Mouse (Mus musculus) lung, adult 2 months (tissue): Measurements from ENCODE around the gene Faap20. TPM values are rescaled to one million over a fixed set of nuclear protein-coding genes. Genes with fewer than 3 reads are reported as not detected.
A peak's percentile ranks its signal among the peaks of the same experiment; 100 is the strongest.

Experiments
- DNase-seq: peaks from one replicate; pipeline ENCODE4 v3.0.0; 2022
- H3K4me1 ChIP-seq: fragments of 200-500 bp; 2 replicates; pipeline ENCODE4 v1.6.1; 2011; ENCODE audit warnings: low read length; ENCODE audit not compliant: control insufficient read depth, insufficient read depth
- H3K4me3 ChIP-seq: fragments of 200-500 bp; replicated peaks from 2 replicates; pipeline ENCODE3; 2011; ENCODE audit warnings: low read depth, mild to moderate bottlenecking, control low read depth, low read length; ENCODE audit errors: extremely low read depth
- CTCF ChIP-seq: fragments of 200-500 bp; IDR thresholded peaks from 2 replicates; pipeline ENCODE4 v1.5.1; 2011; ENCODE audit warnings: mild to moderate bottlenecking, low read length, control low read depth; ENCODE audit not compliant: insufficient read depth
- POLR2A ChIP-seq: fragments of 200-500 bp; IDR thresholded peaks from 2 replicates; pipeline ENCODE4 v1.6.1; 2011; ENCODE audit warnings: low read depth, mild to moderate bottlenecking, control low read depth, low read length, borderline replicate concordance; ENCODE audit errors: extremely low read depth
- WGBS: fragments of 180-500 bp; shearing (Covaris S2); methylation state at CpG from one replicate; pipeline ENCODE4 v1.1.7; 2018; 5-methylcytosine and 5-hydroxymethylcytosine counted together
- polyA plus RNA-seq: library from polyadenylated mRNA; depleted of rRNA; stranded (reverse); fragments of >200 nt; gene quantifications from 2 replicates; pipeline ENCODE4 v1.2.3, GENCODE M21; 2012

Faap20 gene
- polyA plus RNA-seq, 1 experiment: 59.3 TPM

GRCm38 (mm10) chr4:155219271-155220212 lies 30.1 kb upstream of the Faap20 start:
- TF ChIP-seq POLR2A (no peak), CTCF (no peak)
- Histone ChIP-seq H3K4me1 (peaks cover 52% of the 10 kb centered on the region), H3K4me3 (peak overlapping the region; percentile 97)
- DNase-seq: peak; percentile 36
- WGBS: 7% methylated on average over 12 of the region's 12 CpGs

DNA sequence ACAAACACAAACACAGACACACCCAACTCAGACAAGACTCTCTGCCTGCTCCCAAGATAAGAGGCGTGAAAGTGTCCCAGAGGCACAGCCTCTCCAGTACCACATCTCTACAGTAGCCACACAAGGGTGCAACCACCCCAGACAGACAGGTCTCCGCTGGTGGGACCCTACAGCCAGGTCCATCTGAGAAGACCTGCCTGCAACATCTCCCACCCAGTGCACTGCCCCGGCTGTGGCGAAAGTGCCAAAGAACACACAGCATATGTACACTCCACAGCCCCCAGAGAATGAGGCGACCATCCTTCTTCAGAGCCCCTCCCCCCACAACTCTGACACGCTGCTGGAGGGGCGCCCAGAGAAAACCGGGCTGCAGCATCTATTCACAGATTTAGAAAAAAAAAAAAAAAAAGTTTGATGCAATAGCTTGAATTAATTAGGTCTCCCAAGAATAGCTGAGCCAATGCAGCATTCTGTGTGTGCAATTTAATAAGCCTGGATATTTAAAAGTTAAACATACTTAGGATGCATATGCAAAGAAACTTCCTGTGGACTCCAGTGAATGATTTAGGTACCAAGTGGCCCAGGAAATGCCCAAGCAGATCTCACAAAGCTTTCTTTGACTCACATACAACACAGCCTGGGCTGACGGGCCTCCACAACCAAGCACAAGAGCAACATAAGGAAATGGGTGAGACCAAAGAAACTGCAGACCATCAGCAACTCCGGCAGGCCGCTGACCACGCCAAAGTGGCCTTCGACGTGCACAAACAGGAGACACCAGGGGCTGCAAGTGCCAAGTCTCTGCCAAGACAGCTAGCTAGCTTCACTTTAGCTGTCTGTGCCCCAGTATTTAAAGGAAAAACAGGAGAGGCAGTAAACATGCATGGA lies 29.1 kb upstream of the Faap20 start:
- WGBS: 7% methylated on average over 14 of the region's 14 CpGs
- TF ChIP-seq POLR2A (no peak), CTCF (no peak)
- Histone ChIP-seq H3K4me3 (peak overlapping the region; percentile 97), H3K4me1 (peaks cover 43% of the 10 kb centered on the region)
- peak; percentile 40 for DNase-seq

DNA sequence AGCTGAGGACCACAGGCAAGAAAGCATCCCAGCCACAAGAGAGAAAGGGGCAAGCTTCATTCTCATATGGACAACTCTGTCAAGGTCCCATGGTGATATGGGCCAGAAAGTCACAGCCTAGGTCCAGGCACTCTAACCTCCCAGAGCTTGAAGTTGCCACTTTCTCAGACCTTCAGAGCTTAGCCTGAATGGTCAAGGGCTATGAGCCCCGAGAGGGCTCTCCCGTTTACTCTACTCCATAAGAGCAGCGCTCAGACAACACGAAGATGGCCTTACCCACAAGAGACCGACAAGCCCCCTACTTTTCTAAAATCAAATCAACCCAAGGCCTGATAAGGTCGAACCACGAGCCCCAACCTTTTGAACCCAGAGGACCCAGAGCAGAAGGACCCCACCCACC lies 28.5 kb upstream of the Faap20 start:
- WGBS: 2% methylated on average over 7 of the region's 7 CpGs
- H3K4me1 ChIP-seq: peaks cover 37% of the 10 kb centered on the region
- H3K4me3 ChIP-seq: peak overlapping the region; percentile 97
- no peak for DNase-seq
- TF ChIP-seq CTCF (no peak), POLR2A (no peak)

DNA sequence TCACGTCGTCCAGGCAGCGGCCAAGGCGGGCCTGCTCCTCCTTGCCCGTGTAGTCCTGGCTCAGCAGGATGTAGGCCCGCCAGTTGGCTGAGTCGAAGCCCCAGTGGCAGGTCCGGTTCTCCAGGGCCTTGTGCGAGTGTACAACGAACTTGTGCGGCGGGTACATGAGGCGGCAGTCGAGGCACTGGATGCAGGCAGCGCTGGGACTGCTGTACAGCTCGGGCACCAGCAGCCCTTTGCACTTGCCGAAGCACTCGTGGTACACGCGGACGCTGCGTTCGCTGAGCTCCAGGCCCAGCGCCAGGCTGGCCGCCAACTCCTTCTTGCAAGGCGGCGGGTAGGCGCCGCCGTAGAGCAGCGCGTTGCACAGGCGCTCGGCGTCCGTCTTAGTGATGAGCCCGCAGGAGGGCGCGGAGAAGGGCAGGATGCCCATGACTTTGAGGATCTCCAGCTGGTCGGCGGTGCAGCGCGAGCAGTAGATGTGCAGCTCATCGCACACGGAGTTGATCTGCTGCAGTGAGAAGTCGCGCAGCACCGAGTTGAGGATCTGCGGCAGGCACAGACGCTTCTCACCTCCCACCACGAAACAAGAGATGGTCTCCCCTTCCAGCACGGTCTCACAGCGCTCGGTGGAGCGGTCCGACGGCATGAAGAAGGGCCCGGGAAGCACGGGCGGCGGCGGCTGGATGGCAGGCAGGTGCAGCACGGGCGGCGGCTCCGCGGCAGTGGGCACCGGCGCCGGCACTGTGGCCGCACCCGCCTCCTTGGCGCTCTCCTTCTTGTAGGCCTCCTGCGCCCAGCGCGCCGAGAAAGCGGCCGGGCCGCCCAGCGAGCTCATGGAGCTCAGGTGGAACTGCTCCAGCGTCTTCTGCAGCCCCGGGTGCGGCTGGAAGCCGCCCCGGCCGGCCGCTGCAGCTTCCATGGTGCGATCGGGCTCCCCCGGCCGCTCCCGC lies 27.7 kb upstream of the Faap20 start:
- under 1% methylated on average over 93 of the region's 93 CpGs for WGBS
- peak; percentile 78 for DNase-seq
- TF ChIP-seq POLR2A: no peak
- Histone ChIP-seq H3K4me3 (peak overlapping the region; percentile 97), H3K4me1 (peaks cover 29% of the 10 kb centered on the region)

GRCm38 (mm10) chr4:155222552-155222840 lies 27.1 kb upstream of the Faap20 start, which contains the start of gene Ski:
Gene Ski (minus strand): TSS chr4:155222592.
- DNase-seq: no peak
- 27% methylated on average over 63 of the region's 63 CpGs for WGBS
- TF ChIP-seq CTCF (no peak), POLR2A (no peak)
- H3K4me1 ChIP-seq: peaks cover 25% of the 10 kb centered on the region
- peak within 1 kb of the TSS; percentile 97 for H3K4me3 ChIP-seq

GRCm38 (mm10) chr4:155222841-155223593 lies 26.6 kb upstream of the Faap20 start:
- Histone ChIP-seq H3K4me3 (peak overlapping the region; percentile 97), H3K4me1 (peaks cover 22% of the 10 kb centered on the region)
- TF ChIP-seq POLR2A (peak; percentile 88), CTCF (no peak)
- DNase-seq: peak; percentile 100
- WGBS: 13% methylated on average over 116 of the region's 116 CpGs

DNA sequence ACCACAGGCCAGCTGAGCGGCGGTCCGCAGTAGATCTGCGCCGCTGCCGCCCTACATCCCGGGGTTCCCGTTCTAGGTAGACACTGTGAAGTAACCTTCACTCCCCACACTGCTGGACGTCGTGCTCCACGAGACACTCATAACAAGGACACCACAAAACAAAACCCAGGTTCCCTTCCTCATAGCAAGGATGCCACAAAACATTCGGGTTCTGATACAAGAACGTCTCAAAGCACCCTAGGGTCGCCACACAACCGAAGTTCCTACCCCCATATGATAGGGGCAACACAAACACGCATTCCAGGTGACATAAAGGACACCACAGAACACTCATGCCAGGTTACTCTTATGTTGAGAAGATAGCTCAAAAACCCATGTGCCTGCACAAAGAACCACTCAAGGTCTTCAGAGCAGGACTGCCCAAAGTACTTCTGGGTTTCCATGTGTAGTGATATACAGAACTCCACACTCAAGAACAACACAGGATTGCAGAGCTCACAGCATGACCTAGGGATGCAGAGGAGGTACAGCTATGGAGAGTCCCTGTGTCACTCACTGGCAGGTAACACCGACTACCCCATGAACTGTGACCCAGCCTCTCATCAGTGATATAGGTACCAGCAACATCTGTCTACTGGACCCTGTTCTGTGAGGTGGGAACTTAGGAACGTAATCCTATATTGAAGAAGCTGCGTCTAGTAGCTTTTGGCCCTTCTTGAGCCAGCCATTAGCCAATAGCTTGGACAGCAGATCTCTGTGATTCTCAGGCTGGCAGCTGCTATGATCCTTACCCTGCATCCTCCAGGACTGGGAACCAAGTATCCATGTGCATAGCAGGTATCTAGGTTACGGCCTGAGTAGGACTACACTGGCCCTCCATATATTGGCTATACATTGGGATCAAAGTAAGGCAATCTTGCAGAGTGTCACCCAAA lies 25.7 kb upstream of the Faap20 start:
- H3K4me3 ChIP-seq: peak overlapping the region; percentile 60
- no peak for TF ChIP-seq CTCF
- TF ChIP-seq POLR2A: no peak
- no peak for DNase-seq
- H3K4me1 ChIP-seq: peaks cover 14% of the 10 kb centered on the region
- 33% methylated on average over 20 of the region's 20 CpGs for WGBS
